Mouse (Mus musculus): ENCODE results near the gene Tmem82.

GRCm38 (mm10) chr4:141591547-141591946 lies 26.9 kb downstream of the Tmem82 start:
- TF ChIP-seq FLI1 (IDR thresholded peaks at IDR 0.05; ENCODE audit: low read length) (no peak), GATA1 (IDR thresholded peaks at IDR 0.05; ENCODE audit: borderline replicate concordance, low read length) (no peak)
